Mouse (Mus musculus): ENCODE measurements at regions not wholly inside any gene's neighbourhood (a gene's known extent, or its start where the extent isn't known, plus 50 kb on each side); places are given as distances from the start of the nearest gene placed in this dataset.

DNA sequence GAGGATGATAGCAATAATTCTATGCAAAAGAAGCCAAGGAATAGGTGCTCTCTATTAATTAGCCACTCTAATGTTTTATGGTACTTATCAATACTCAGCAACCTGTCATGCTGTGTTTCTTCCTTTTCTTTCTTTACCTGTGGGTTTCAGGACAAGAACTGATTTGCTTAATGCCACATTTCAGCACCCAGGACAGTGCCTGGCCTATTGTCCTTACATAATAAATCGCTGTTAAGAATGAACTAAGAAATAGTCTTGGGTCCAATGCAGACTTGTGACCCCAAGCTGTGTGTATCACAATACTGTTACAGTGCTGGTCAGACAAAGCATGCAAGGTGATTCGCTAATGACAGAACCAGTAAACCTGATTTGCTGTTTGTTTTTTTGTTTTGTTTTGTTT is 472.2 kb downstream of the Nyap2 start:
- Histone ChIP-seq H3K4me1 (ENCODE audit: insufficient read depth, low read length) (no peaks in the 10 kb centered on the region), H3K9ac (replicated peaks; ENCODE audit: low read length, poor library complexity, severe bottlenecking) (no peak overlapping the region), H3K27ac (ENCODE audit: low read depth, low read length) (no peak overlapping the region), H3K27me3 (ENCODE audit: insufficient read depth, low read length) (no peaks in the 10 kb centered on the region), H3K36me3 (ENCODE audit: insufficient read depth, low read length) (no peaks in the 10 kb centered on the region), H3K4me2 (ENCODE audit: low read depth, low read length, poor library complexity, severe bottlenecking) (no peak overlapping the region), H3K4me3 (ENCODE audit: low read depth, low read length) (no peak overlapping the region), H3K9me3 (ENCODE audit: low read length) (no peaks in the 10 kb centered on the region)
- 74% methylated on average over 2 of the region's 2 CpGs for WGBS
- no peak for ATAC-seq (ENCODE audit: low FRiP score)
- no peak for DNase-seq (ENCODE audit: low spot score)
- TF ChIP-seq CTCF (IDR thresholded peaks at IDR 0.05), result no peak

DNA sequence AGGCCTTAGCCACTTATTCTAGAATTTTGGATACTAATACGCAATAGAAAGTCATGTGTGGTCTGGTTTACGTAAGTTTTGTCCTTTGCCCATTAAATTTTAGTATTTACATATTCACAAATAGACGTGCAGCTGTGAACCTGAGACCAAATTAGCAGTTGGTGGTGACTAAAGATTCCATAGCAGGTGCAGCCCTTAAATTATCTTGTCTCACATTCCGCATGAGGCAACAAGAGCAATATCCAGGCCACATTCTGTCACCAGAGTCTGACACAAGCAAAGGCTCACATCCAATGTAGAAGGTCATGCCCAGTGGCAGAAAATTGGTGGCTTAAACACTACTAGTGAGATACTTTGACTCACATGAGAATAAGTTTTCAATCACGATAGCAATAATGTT is 473.0 kb downstream of the Nyap2 start:
- Histone ChIP-seq H3K27me3 (ENCODE audit: insufficient read depth, low read length) (no peaks in the 10 kb centered on the region), H3K4me3 (ENCODE audit: low read depth, low read length) (no peak overlapping the region), H3K27ac (ENCODE audit: low read depth, low read length) (no peak overlapping the region), H3K9ac (replicated peaks; ENCODE audit: low read length, poor library complexity, severe bottlenecking) (no peak overlapping the region), H3K36me3 (ENCODE audit: insufficient read depth, low read length) (no peaks in the 10 kb centered on the region), H3K9me3 (ENCODE audit: low read length) (no peaks in the 10 kb centered on the region), H3K4me2 (ENCODE audit: low read depth, low read length, poor library complexity, severe bottlenecking) (no peak overlapping the region), H3K4me1 (ENCODE audit: insufficient read depth, low read length) (no peaks in the 10 kb centered on the region)
- no peak for TF ChIP-seq CTCF (IDR thresholded peaks at IDR 0.05)
- ATAC-seq (ENCODE audit: low FRiP score), result no peak
- DNase-seq (ENCODE audit: low spot score), result no peak
- WGBS, result 93% methylated on average over 5 of the region's 5 CpGs

DNA sequence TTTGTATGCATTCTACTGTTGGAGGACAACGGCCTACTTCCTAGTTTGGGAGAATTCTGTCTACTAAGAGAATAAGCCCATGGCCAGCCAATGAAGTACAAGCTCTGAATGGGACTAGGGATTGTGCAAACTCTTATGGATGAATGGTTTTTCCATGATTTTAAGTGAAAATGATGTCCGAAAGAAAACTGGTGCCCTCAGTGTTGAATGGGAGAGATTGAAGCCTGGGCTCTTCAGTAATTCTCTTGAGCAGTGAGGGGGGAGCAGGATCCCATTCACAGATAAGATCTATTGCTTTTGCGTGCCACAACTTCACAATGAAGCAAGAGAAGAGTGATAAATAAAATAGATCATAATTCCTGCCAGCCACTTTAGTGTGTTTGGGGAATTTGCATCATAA is 476.0 kb downstream of the Nyap2 start:
- Histone ChIP-seq H3K27me3 (ENCODE audit: insufficient read depth, low read length) (no peaks in the 10 kb centered on the region), H3K27ac (ENCODE audit: low read depth, low read length) (no peak overlapping the region), H3K4me1 (ENCODE audit: insufficient read depth, low read length) (no peaks in the 10 kb centered on the region), H3K4me2 (ENCODE audit: low read depth, low read length, poor library complexity, severe bottlenecking) (no peak overlapping the region), H3K4me3 (ENCODE audit: low read depth, low read length) (no peak overlapping the region), H3K36me3 (ENCODE audit: insufficient read depth, low read length) (no peaks in the 10 kb centered on the region), H3K9ac (replicated peaks; ENCODE audit: low read length, poor library complexity, severe bottlenecking) (no peak overlapping the region), H3K9me3 (ENCODE audit: low read length) (no peaks in the 10 kb centered on the region)
- 85% methylated on average over 3 of the region's 3 CpGs for WGBS
- TF ChIP-seq CTCF (IDR thresholded peaks at IDR 0.05), result no peak
- no peak for DNase-seq (ENCODE audit: low spot score)
- no peak for ATAC-seq (ENCODE audit: low FRiP score)

DNA sequence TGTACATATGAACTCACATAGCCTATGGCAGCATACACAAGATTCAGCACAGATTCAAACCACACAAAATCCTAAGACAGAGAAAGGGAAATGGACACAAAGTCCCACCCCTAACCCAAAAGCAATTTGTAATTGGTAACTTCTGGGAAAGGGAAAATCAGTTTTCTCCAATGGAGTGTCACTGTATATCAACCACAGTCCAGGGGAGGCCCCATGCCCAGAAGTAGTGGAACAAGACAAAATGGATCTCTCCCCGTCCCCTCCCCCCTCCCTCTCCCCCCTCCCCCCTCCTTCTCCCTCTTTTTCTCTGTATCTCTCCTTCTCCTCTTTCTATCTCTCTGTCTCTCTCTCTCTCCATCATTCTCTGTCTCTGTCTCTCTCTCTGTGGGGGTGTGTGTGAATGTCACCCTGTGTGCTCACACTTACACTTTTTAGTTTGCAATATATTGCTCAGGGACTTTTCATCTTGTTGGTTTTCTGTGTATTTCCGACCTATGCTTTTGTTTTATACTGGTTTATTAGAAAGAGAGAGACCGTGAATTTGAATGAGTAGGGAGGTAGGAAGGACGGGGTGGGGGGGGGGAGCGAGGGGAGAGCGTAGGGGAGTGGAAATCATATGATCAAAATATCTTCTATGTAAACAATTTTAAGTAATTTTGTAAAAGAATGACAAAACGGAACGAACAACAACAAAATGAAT is 500.4 kb downstream of the Nyap2 start:
- Histone ChIP-seq H3K4me1 (ENCODE audit: insufficient read depth, low read length) (0 out of 2 replicates have a peak, but pooled peaks cover 2% of the 10 kb centered on the region), H3K36me3 (ENCODE audit: insufficient read depth, low read length) (no peaks in the 10 kb centered on the region), H3K4me3 (ENCODE audit: low read depth, low read length) (0 out of 2 replicates have a peak overlapping the region, but pooled peaks have one; percentile 5), H3K27ac (ENCODE audit: low read depth, low read length) (no peak overlapping the region), H3K4me2 (ENCODE audit: low read depth, low read length, poor library complexity, severe bottlenecking) (peak overlapping the region; percentile 35), H3K27me3 (ENCODE audit: insufficient read depth, low read length) (no peaks in the 10 kb centered on the region), H3K9ac (replicated peaks; ENCODE audit: low read length, poor library complexity, severe bottlenecking) (no peak overlapping the region), H3K9me3 (ENCODE audit: low read length) (no peaks in the 10 kb centered on the region)
- ATAC-seq (ENCODE audit: low FRiP score) (no peak), DNase-seq (ENCODE audit: low spot score) (no peak)
- 54% methylated on average over 8 of the region's 8 CpGs for WGBS
- TF ChIP-seq CTCF (IDR thresholded peaks at IDR 0.05), result no peak

DNA sequence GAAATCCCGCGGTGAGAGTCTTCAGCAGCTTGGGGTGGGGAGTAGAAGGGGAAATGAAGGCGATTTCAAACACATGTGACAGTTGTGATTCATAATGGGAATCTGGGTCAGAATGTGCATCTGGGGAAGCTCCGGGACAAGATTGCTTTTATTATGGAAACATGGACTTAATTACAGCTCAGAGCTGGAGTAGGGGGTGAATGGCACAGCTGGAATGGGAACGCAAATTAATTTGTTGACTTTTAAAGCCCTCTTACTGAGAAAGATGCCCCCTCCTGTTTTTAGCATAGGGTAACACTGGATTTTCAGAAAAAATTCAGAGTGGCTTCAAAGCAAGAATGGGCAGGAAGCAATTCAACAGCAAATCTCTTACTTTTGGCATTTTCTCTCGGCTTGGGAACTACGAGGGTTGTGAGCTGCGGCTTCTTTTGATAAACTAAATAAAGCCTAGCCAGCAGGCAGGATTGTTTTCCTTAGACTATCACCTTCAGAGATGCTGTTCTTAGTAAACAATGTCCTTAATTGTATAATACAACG is 501.0 kb downstream of the Nyap2 start:
- 0 out of 2 replicates have a peak, but pooled peaks cover 2% of the 10 kb centered on the region for H3K4me1 ChIP-seq (ENCODE audit: insufficient read depth, low read length)
- DNase-seq (ENCODE audit: low spot score), result peak; percentile 31
- no peaks in the 10 kb centered on the region for H3K27me3 ChIP-seq (ENCODE audit: insufficient read depth, low read length)
- H3K4me2 ChIP-seq (ENCODE audit: low read depth, low read length, poor library complexity, severe bottlenecking), result peak overlapping the region; percentile 35
- 0 out of 2 replicates have a peak, but pooled peaks have one; percentile 38 for ATAC-seq (ENCODE audit: low FRiP score)
- no peak overlapping the region for H3K27ac ChIP-seq (ENCODE audit: low read depth, low read length)
- no peaks in the 10 kb centered on the region for H3K9me3 ChIP-seq (ENCODE audit: low read length)
- no peak overlapping the region for H3K9ac ChIP-seq (replicated peaks; ENCODE audit: low read length, poor library complexity, severe bottlenecking)
- TF ChIP-seq CTCF (IDR thresholded peaks at IDR 0.05), result no peak
- 0 out of 2 replicates have a peak overlapping the region, but pooled peaks have one; percentile 5 for H3K4me3 ChIP-seq (ENCODE audit: low read depth, low read length)
- 26% methylated on average over 9 of the region's 9 CpGs for WGBS
- H3K36me3 ChIP-seq (ENCODE audit: insufficient read depth, low read length), result no peaks in the 10 kb centered on the region

DNA sequence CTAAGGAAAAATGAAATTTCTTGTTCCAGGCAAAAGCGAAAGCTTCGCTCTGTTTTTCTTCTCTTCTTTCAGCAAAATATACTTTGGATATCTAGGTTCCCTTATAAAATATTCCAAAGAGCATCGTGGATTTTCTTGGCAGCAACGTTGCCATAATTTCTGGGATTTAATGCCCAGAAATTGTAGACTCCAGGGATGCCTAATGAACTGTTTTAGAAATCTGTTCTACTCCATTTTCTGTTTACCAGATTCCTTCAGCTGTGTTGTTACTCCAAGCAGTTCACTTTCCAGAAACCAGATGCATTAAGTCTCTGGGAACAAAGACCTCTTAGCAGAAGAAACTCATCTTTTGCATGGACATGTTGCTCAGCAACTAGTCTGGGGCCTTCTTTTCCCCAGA is 504.5 kb downstream of the Nyap2 start:
- 85% methylated on average over 4 of the region's 4 CpGs for WGBS
- H3K27me3 ChIP-seq (ENCODE audit: insufficient read depth, low read length), result no peaks in the 10 kb centered on the region
- no peak overlapping the region for H3K9ac ChIP-seq (replicated peaks; ENCODE audit: low read length, poor library complexity, severe bottlenecking)
- no peak for ATAC-seq (ENCODE audit: low FRiP score)
- H3K4me3 ChIP-seq (ENCODE audit: low read depth, low read length), result no peak overlapping the region
- no peak for TF ChIP-seq CTCF (IDR thresholded peaks at IDR 0.05)
- no peak overlapping the region for H3K4me2 ChIP-seq (ENCODE audit: low read depth, low read length, poor library complexity, severe bottlenecking)
- no peak for DNase-seq (ENCODE audit: low spot score)
- H3K36me3 ChIP-seq (ENCODE audit: insufficient read depth, low read length), result no peaks in the 10 kb centered on the region
- no peak overlapping the region for H3K27ac ChIP-seq (ENCODE audit: low read depth, low read length)
- H3K9me3 ChIP-seq (ENCODE audit: low read length), result no peaks in the 10 kb centered on the region
- 0 out of 2 replicates have a peak, but pooled peaks cover 2% of the 10 kb centered on the region for H3K4me1 ChIP-seq (ENCODE audit: insufficient read depth, low read length)

All from midbrain, postnatal 0 days (tissue).